Mouse (Mus musculus) spleen, embryonic (tissue): ENCODE data around the gene Brsk2.

ENCODE experiments used
- CTCF ChIA-PET: fragments of 350-600 bp; sonication (Branson Sonifier 250); formaldehyde crosslinking; loops from one replicate; lab custom pipeline; 2022; lab: Charles Lee

Brsk2 gene

DNA sequence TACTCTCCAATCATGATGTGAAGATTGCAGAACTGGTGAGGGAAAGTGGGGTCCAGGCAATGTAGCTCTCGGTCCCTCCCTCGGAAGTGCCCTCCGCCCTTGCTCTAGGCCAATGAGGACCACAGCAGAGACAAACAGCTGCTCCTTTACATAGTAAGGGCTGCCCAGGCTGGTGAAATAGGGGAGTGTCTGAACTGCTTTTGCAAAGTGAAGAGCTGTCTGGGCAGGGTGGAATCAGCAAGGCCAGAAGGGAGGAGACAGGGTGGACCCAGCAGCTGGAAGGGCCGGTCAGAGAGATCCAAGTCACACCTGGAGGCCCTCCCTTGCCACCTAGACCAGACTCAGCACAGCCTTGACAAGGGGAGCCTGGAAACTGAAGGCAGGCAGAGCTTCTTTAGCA, 76.4 kb downstream of the Brsk2 start:
- CTCF ChIA-PET, result no interaction called here

DNA sequence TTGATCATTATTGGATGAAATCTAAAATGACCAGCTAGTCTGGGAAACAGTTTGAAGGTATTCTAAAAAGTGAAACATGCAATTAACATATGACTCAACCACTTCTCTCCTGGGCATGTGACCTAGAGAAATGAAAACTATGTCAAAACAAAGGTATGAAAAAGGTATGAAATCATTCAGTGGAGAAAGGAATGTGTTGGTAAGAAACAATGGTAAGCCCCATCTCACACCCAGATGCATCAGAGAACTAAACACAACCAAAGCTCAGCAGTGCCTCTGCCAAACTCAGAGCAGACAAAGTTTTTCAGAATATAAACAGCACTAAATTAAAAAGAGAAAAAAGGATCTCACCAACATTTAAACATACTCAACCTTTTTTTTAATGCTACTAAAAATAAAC, 80.5 kb downstream of the Brsk2 start:
- CTCF ChIA-PET, result no interaction called here

DNA sequence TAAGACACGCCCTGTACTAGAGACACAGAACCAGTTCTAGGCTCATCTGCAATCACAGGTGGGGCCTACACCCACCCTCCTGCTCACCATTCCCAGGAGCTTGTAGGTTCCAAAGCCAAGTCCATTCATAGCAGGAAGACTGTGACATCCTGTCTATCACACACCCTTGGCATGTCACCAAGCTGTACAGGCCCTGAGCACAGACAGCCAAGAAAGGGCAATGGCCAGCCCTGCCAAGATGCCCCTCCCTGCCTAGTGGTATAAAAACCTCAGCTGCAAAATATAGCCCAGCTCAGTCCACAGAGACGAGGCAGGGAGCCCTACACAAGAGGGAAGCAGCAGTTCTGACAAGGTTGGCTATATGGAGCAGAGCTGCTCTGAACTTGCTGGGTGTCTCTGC, 84.6 kb downstream of the Brsk2 start:
- CTCF ChIA-PET, result no interaction called here

DNA sequence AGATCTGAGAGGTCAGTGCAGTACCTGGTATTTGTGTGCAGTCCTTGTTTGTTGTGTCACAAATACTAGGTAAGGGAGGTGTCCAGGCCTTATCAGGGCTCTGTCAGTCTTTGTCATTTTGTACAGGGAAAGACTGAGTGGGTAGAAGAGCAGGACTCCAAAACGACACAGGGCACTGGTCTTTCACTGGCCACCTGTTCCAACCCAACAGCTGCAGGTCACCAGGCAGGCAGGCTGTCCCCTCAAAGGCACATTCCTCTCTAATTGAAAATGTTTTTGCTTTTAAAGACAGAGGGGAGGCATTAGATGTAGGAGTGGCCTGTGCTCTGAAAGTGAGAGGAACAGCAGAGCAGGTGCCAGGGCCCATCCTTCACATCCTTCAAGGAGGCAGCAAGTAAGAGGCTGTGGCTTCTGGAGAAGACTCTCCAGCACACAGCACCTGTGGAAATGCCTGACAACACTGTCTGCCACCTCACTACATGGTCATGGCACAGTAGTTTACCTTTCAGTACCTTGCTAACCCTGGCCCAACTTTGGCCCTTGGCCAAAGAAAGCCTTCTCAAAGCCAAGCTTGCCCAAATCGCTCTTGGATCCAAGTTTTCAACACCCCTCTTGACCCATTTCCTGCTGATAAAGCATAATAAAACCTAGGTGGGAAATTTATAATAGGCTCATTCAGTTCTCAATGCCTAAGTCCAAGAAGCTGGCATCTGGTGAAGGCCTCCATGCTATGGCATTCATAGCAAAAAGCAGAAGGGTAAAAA, 85.7 kb downstream of the Brsk2 start:
- CTCF ChIA-PET, result no interaction called here

DNA sequence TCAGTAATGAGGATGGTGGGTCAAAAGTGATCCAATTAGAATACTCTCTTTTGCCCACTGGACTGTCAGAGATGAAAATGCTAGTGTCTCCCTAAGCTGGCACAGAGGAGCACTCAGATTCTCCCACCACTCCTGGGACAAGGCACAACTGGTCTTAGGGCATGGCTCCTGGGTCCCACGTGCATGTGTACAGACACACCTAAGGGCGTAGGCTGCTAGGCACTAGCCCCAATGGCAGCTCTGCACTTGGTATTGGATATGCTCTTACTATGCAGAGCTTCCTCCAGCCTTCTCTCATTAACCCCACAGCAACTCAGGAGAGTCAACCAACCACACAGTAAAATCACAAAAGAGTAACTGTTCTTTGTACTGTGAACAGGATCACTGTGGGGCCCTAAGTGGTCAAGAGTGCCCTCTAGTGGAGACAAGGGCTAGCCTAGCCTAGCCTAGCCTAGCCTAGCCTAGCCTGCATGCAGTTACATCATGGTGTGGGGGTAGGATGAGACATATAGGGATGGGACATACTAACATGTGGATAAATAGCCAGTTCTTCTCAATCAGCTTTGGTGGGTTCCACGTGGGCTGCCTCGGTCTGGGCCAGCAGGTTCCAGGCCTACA, 88.1 kb downstream of the Brsk2 start:
- CTCF ChIA-PET, result interaction anchor here (0.7 kb wide), 2 partner anchors 10 to 18 kb away, joined by 3 read pairs; no protein-coding TSS in a partner anchor

DNA sequence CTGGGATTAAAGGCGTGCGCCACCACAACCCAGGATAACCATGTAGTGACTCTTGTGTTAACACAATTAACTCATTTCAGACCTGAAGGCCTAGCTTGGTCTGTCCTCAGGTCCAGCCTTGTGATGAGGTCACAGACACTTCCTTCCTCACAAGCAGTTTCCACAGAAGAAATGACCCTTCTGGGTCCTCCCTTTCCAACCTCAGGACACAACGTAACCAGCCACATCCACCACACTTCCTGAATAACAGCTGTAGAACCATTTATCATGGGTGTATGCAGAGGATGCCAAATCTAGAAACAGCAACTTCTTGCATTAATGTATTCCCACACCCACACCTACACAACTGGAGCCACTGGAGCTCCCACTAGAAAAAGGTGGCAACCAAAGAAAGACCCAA, 91.2 kb downstream of the Brsk2 start:
- CTCF ChIA-PET, result no interaction called here

DNA sequence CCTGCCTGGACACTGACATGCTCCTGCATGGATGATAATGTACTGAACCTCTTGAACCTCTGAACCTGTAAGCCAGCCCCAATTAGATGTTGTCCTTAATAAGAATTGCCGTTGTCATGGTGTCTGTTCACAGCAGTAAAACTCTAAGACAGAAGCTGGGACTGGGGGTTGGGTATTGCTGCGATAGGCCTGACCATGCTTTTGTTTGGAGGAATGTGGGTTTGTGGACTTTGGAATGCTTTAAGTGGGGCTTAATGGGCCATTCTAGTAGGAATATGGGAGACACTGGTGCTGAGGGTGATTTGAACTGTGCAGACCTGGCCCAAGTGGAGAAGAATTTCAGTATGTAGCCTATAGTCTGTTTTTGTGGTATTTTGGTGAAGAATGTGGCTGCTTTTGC, 95.8 kb downstream of the Brsk2 start:
- CTCF ChIA-PET, result no interaction called here

DNA sequence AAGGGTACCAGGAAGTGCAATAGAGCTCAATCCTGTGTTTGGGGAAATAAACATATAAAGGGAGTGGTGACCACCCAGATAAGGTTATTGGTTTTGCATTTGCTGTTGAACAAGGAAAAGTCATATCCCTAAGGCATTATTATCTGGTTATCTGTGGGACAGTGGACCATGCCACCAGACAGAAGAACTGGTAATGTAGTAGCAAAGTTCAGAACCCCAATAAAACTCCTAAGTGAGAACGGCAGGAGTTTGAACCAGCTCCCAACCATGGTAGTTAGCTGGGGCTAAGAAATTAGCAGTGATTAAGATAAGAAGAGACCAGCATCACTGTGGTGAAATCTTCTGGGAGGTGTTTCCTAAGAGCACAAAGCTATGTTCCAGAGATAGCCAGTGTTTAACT, 96.4 kb downstream of the Brsk2 start:
- CTCF ChIA-PET, result no interaction called here

DNA sequence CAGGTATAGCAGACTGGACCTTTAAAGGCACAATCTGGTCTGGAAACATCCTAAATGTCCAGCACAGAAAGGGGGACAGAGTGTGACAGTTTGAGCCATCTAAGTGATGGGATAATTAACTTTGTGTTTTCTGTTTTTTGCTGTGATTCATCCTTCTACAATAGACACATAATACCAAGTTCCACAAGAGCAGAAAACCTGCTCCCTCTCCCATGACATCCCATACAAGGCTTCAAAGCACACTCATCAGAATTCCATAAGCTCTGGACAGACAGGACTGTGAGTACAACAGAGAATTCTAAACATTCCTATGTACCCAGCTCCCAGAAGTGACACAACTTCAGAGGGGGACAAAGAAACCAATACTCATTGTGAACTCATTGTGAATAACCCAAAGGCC, 101.0 kb downstream of the Brsk2 start:
- CTCF ChIA-PET, result no interaction called here
